Mouse (Mus musculus) MEL (cell line): ENCODE measurements at regions not wholly inside any gene's neighbourhood (a gene's known extent, or its start where the extent isn't known, plus 50 kb on each side); places are given as distances from the start of the nearest gene placed in this dataset.

Source experiments
- DNase-seq: peaks from one replicate; pipeline ENCODE4 v3.0.0; 2011; ENCODE audit warnings: low read depth, low spot score
- H3K27ac ChIP-seq: 2 replicates; pipeline ENCODE4 v1.5.1; 2012; ENCODE audit warnings: low read depth, mild to moderate bottlenecking, control low read depth, low read length, moderate library complexity; ENCODE audit not compliant: control insufficient read depth
- H3K27me3 ChIP-seq, 2 experiments: fragments of 150-350 bp in 1 of 2; sonication (generic) in 1 of 2; 2 replicates each; pipeline ENCODE4 v1.6.1; 2012; ENCODE audit warnings: low read length in 2 of 2, mild to moderate bottlenecking in 2 of 2, improper control_type of control experiment in 1 of 2, moderate library complexity in 1 of 2; ENCODE audit not compliant: insufficient read depth in 2 of 2, control insufficient read depth in 1 of 2
- H3K36me3 ChIP-seq, 2 experiments: 2 replicates each; pipeline ENCODE4 v1.6.1; 2012 to 2014; ENCODE audit warnings: low read length in 2 of 2, improper control_type of control experiment in 1 of 2, inconsistent platforms in 1 of 2, mild to moderate bottlenecking in 1 of 2; ENCODE audit not compliant: insufficient read depth in 2 of 2, control insufficient read depth in 1 of 2
- H3K4me1 ChIP-seq, 2 experiments: fragments of 150-350 bp in 1 of 2; sonication (generic) in 1 of 2; 2 replicates each; pipeline ENCODE4 v1.6.1; 2012; ENCODE audit warnings: low read length in 2 of 2, improper control_type of control experiment in 1 of 2, mild to moderate bottlenecking in 1 of 2; ENCODE audit not compliant: insufficient read depth in 2 of 2, control insufficient read depth in 1 of 2
- H3K4me3 ChIP-seq, 2 experiments: fragments of 150-350 bp in 1 of 2; sonication (generic) in 1 of 2; 2 replicates each; pipeline ENCODE4 v1.5.1; 2012; ENCODE audit warnings: low read depth in 2 of 2, low read length in 2 of 2, mild to moderate bottlenecking in 2 of 2, moderate library complexity in 2 of 2, control low read depth in 1 of 2, improper control_type of control experiment in 1 of 2; ENCODE audit not compliant: control insufficient read depth in 1 of 2, insufficient read depth in 1 of 2
- H3K79me2 ChIP-seq: 2 replicates; pipeline ENCODE4 v1.6.1; 2012; ENCODE audit warnings: mild to moderate bottlenecking, low read length, moderate library complexity; ENCODE audit not compliant: control insufficient read depth, poor library complexity, insufficient read depth
- H3K9ac ChIP-seq: 2 replicates; pipeline ENCODE4 v1.6.1; 2012; ENCODE audit warnings: low read depth, mild to moderate bottlenecking, control low read depth, low read length, moderate library complexity; ENCODE audit not compliant: control insufficient read depth, poor library complexity, severe bottlenecking
- H3K9me3 ChIP-seq: fragments of 150-350 bp; sonication (generic); replicated peaks from 2 replicates; pipeline ENCODE4 v1.6.1; 2012; ENCODE audit warnings: mild to moderate bottlenecking, low read length, improper control_type of control experiment, moderate library complexity; ENCODE audit not compliant: insufficient read depth
- CHD1 ChIP-seq: IDR thresholded peaks from 2 replicates; pipeline ENCODE4 v1.6.1; 2012; ENCODE audit warnings: low read depth, mild to moderate bottlenecking, inconsistent platforms, low read length, improper control_type of control experiment
- CHD2 ChIP-seq: IDR thresholded peaks from 2 replicates; pipeline ENCODE4 v1.6.1; 2011; ENCODE audit warnings: low read length, improper control_type of control experiment
- E2F4 ChIP-seq: IDR thresholded peaks from 2 replicates; pipeline ENCODE4 v1.6.1; 2011; ENCODE audit warnings: low read depth, low read length, improper control_type of control experiment, borderline replicate concordance
- EP300 ChIP-seq, 2 experiments: IDR thresholded peaks; 2 replicates each; pipeline ENCODE4 v1.6.1; 2011; ENCODE audit warnings: improper control_type of control experiment in 2 of 2, low read length in 2 of 2, low read depth in 1 of 2, mild to moderate bottlenecking in 1 of 2
- HCFC1 ChIP-seq: IDR thresholded peaks from 2 replicates; pipeline ENCODE4 v1.6.1; 2012; ENCODE audit warnings: low read depth, mild to moderate bottlenecking, inconsistent platforms, low read length, improper control_type of control experiment, moderate library complexity
- JUND ChIP-seq: IDR thresholded peaks from 2 replicates; pipeline ENCODE4 v1.6.1; 2011; ENCODE audit warnings: low read depth, mild to moderate bottlenecking, improper control_type of control experiment, low read length
- KAT2A ChIP-seq: conservative IDR thresholded peaks from 2 replicates; pipeline ENCODE4 v1.6.1; 2012; ENCODE audit warnings: low read depth, low read length, improper control_type of control experiment, inconsistent platforms
- MAX ChIP-seq: IDR thresholded peaks from 2 replicates; pipeline ENCODE4 v1.6.1; 2011; ENCODE audit warnings: low read length, improper control_type of control experiment
- MYC ChIP-seq: IDR thresholded peaks from 2 replicates; pipeline ENCODE4 v1.6.1; 2011; ENCODE audit warnings: low read depth, mild to moderate bottlenecking, low read length, improper control_type of control experiment, moderate library complexity
- POLR2A ChIP-seq, 2 experiments: IDR thresholded peaks; 2 replicates each; pipeline ENCODE4 v1.6.1; 2011 to 2012; ENCODE audit warnings: low read length in 2 of 2, mild to moderate bottlenecking in 2 of 2, control low read depth in 1 of 2, improper control_type of control experiment in 1 of 2, low read depth in 1 of 2, moderate library complexity in 1 of 2; ENCODE audit not compliant: control insufficient read depth in 1 of 2, insufficient read depth in 1 of 2, poor library complexity in 1 of 2
- POLR2AphosphoS5 ChIP-seq: IDR thresholded peaks from 2 replicates; pipeline ENCODE4 v1.6.1; 2012; ENCODE audit warnings: low read depth, borderline replicate concordance, mild to moderate bottlenecking, inconsistent platforms, low read length, moderate library complexity, mixed read lengths
- SIN3A ChIP-seq: IDR thresholded peaks from 2 replicates; pipeline ENCODE4 v1.6.1; 2012; ENCODE audit warnings: low read length, improper control_type of control experiment, inconsistent platforms
- SMC3 ChIP-seq: IDR thresholded peaks from 2 replicates; pipeline ENCODE4 v1.6.1; 2011; ENCODE audit warnings: low read depth, low read length, improper control_type of control experiment
- TBP ChIP-seq: IDR thresholded peaks from 2 replicates; pipeline ENCODE4 v1.8.0; 2011; ENCODE audit warnings: low read depth, low read length, improper control_type of control experiment
- UBTF ChIP-seq: IDR thresholded peaks from 2 replicates; pipeline ENCODE4 v1.6.1; 2012; ENCODE audit warnings: low read depth, mild to moderate bottlenecking, inconsistent platforms, low read length, improper control_type of control experiment, moderate library complexity, borderline replicate concordance; ENCODE audit not compliant: insufficient read depth
- ZC3H11A ChIP-seq: IDR thresholded peaks from 2 replicates; pipeline ENCODE4 v1.6.1; 2012; ENCODE audit warnings: low read depth, mild to moderate bottlenecking, inconsistent platforms, low read length, improper control_type of control experiment
- ZKSCAN1 ChIP-seq: IDR thresholded peaks from 2 replicates; pipeline ENCODE4 v1.6.1; 2012; ENCODE audit warnings: low read depth, mild to moderate bottlenecking, inconsistent platforms, low read length, improper control_type of control experiment, moderate library complexity

GRCm38 (mm10) chr16:86586044-86586443 lies 684.4 kb upstream of the Adamts5 start:
- no peaks in the 10 kb centered on the region for H3K79me2 ChIP-seq
- DNase-seq, result no peak

GRCm38 (mm10) chr16:86578281-86578680 lies 676.7 kb upstream of the Adamts5 start:
- H3K4me1 ChIP-seq, result no peaks in the 10 kb centered on the region
- H3K27ac ChIP-seq, result no peak overlapping the region
- no peaks in the 10 kb centered on the region for H3K9me3 ChIP-seq
- H3K36me3 ChIP-seq, result no peaks in the 10 kb centered on the region
- H3K4me3 ChIP-seq, result no peak overlapping the region
- TF ChIP-seq JUND (no peak), MYC (no peak), UBTF (no peak), MAX (no peak), POLR2A (IDR thresholded peaks at IDR 0.05; ENCODE audit: control insufficient read depth in 1 of 2, insufficient read depth in 1 of 2, low read depth in 1 of 2, low read length in 2 of 2, poor library complexity in 1 of 2) (no peak), E2F4 (no peak), SMC3 (no peak), ZC3H11A (no peak), CHD2 (no peak), KAT2A (no peak), TBP (no peak), SIN3A (no peak), EP300 (IDR thresholded peaks at IDR 0.05; ENCODE audit: low read depth in 1 of 2, low read length in 2 of 2) (no peak), ZKSCAN1 (no peak), HCFC1 (no peak)
- no peak overlapping the region for H3K9ac ChIP-seq
- H3K79me2 ChIP-seq, result no peaks in the 10 kb centered on the region
- no peak for DNase-seq
- H3K27me3 ChIP-seq, result no peaks in the 10 kb centered on the region

More at GRCm38 (mm10) chr16:86586044-86586443, 684.4 kb upstream of the Adamts5 start:
- H3K4me3 ChIP-seq, result no peak overlapping the region
- no peaks in the 10 kb centered on the region for H3K36me3 ChIP-seq
- no peaks in the 10 kb centered on the region for H3K4me1 ChIP-seq
- TF ChIP-seq MYC (no peak), CHD1 (no peak), POLR2AphosphoS5 (no peak)
- no peak overlapping the region for H3K27ac ChIP-seq
- no peaks in the 10 kb centered on the region for H3K9me3 ChIP-seq
- no peak overlapping the region for H3K9ac ChIP-seq
- no peaks in the 10 kb centered on the region for H3K27me3 ChIP-seq
